Mouse (Mus musculus) G1E (cell line): ENCODE measurements around the gene Ston1.

Source experiments
- CTCF ChIP-seq: IDR thresholded peaks from 2 replicates; pipeline ENCODE4 v1.5.1; 2012; ENCODE audit warnings: low read depth, low read length, inconsistent platforms, mixed read lengths
- POLR2AphosphoS5 ChIP-seq: IDR thresholded peaks from 2 replicates; pipeline ENCODE4 v1.6.1; 2012; ENCODE audit warnings: low read depth, low read length, inconsistent platforms; ENCODE audit not compliant: insufficient replicate concordance
- TAL1 ChIP-seq: conservative IDR thresholded peaks from 2 replicates; pipeline ENCODE4 v1.6.1; 2012; ENCODE audit warnings: low read depth, low read length, inconsistent platforms, mixed read lengths

DNA sequence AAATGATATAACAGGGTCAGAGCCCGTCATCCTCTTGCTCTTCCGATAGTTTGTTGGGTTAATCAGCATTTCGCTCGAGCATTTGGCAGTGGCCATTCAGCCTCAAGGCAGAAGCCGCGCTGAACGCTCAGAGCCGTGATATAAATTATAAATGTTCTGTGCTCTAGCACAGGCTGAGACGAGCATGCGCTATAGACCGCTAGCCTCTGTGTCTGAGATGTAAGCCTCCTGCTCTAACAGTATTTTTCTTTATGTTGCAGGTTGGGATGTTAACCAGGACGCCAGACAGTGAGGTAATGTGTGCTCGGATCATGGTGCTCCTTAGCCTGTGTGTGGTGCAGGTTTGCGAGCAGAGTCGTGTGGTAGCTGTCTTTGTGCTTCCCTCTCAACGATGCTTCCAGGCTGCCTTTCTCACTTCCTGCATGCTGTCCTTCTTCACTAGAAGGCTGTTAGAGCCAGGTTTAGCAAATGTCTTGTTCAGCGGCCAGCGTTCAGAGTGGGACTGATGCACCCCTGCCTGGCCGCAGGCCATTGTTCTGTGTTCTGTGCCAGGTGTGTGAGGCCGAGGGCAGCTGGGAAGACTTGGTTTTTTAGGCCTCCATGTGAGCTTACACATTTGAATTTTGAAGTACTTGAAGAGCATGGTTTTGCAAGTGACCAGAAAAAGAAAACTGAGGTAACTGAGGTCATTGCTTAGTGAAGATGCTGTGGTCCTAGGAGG lies 18.8 kb upstream of the Ston1 start:
- TF ChIP-seq CTCF (no peak), TAL1 (no peak), POLR2AphosphoS5 (no peak)
